Mouse (Mus musculus): ENCODE results near the gene Rsph9.

Gene Rsph9

DNA sequence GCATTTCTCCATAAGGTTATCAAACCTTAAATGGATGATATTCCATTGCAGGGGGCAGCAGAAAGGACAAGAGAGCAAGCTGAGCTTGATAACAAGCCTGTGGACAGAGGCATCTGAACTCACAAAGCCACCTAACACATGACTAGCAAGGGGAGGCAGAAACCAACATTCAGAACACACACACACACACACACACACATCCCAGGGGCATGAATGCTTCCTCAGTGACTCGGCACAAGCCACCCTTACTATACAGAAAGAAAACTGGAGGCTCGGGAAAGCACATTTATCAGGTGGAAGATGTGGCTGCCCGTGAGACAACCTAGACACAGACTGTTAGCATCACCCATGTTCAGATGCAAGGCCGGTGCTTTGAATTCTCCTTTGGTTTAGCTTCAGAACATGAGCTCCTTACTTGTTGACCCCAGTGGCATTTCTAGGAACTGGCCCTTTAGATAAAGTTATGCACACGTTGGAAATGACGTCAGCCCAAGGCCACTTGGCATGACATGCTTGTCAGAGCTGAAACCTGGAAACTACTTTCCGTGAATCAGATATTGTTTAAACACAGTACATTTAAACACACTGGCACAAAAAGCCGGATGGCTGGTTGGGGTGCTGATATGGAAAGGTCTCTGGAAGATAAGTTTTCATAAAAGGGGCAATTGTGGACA lies 5.3 kb downstream of the Rsph9 start:
- no peak for DNase-seq

DNA sequence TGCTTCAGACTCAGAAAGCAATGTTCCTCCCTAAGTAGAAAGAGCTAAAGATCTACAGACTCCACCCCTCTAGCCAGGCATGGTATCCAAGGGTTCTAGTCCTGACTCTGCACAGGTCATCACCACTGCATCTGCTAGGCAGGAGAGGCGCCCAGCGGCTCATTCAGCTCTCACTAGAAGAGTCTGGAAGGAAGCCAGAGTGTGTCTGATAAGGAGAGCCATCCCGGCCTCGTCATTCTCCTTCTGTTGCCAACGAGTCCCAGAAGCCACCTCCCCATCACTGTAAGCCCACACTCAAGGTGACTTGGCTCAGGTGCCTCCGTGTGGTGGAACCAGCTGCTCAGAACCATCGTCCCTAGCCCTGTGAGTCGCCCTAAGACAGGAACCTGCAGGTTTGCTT lies 11.2 kb downstream of the Rsph9 start:
- DNase-seq = no peak

DNA sequence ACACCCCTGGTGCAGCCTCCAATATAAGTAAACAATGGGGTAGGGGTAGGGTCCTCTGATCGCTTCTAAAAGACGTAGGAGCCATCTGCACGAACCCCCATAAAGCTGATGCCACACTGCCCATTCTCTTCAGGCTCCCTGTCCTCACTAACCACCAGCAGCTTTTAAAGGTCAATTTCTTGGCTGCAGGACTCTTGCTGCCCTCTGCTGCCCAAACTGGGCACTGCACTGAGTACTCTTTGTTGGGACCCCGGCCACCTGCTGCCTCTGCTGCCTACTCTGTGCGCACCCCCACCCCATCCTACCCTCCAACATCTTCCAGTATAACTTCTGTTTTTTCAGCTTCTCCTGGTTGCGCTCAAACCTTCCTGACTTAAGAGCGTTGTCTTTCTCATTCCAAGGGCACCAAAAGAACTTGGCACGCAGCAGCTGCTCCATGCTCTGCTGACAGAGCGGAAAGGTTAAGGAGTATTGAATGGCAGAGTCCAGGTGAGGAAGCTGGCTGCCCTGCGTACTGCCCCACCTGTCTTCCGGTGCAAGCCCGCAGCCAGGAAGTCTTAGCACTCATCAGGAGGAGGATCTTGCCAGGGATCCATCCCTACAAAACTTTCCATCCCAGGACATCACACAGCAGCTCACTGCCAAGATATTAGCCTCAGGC lies 11.8 kb downstream of the Rsph9 start:
- peak; percentile 83 to 88 for DNase-seq

DNA sequence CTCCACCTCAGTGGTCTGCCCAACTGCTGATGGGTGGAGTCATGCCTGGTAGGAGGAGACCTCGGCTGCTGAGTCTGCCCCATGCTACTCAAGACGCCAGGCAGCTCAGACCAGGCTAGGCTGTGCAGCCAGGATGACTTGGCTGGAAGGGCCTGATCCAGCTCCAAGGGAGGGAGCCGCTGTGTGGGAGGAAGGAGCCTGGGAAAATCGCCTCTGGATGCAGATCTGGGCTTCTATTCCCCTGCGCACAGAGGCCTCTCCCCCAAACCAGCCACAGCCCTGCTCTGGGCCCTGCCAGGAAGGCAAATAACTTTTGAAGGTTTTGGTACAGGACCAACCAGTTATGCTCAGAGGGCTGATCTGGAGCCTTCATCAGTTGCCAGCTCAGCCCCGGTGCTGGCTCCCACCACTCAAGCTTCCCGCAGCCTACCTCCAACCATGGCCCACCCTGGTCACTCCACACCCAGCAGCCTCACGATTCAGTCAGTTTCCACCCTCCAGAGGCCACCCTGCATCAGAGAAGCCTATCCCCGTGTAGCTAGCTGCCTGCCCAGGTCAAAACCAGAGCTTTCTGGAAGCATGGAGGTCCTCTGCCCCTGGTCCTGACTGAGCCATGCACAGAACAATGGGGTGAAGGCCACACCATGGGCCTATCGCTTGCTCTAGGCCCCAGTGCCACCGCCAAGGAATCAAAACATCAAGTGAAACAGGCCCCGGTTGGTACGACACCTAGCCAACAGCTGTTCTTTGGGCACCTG lies 14.1 kb downstream of the Rsph9 start:
- DNase-seq = no peak

DNA sequence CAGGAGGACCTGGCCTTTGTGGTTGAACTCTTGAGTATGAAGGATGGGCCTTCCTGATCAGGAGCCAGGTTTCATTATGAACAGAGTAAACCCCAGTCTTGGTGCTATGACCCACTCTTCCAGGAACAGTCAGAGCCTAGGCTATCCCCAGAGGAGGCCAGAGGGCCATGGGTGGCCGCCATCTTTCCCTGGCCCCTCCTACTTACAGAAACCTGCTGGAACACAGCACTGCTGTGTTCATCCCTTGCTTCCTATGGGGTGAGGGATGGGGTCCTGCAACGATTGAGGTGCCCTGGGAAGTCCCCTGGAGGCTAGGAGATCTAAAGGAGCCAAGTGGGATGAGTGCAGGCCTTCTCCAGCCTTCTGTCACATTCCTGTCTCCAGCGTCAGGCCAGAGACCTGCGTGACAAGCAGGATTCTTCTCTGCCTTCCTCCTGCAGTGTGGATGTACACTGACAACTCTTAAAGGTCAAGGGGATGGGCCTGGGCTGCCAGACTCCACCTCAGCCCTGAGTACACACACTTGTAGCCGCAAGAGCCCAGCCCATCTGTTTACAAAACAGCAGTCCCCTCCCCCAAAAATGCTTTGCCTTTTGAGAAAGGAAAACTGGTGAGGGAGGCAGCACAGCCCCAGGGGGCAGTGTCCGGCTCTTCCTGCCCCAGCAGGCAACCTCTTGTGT lies 16.1 kb downstream of the Rsph9 start:
- DNase-seq = no peak

DNA sequence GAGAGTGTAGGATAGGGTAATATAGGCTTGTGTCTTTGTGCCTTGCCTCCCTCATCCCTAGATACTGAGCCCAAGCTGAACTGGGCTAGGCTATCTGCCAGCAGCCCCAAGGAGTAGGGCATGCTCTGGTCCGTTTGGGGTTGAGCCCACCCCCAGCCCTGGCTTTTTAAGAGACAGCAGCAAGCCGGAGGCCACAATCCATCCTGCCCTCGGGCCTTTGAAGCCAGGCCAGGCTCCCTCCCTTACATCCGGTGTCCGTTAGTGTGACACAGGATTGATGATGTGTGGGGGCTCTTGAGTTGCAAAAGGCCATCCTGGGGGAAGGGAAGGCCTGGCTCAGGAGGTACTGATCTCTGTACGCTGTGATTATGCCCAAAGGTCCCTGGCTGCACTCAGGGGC lies 17.4 kb downstream of the Rsph9 start:
- peak; percentile 35 to 52 for DNase-seq

DNA sequence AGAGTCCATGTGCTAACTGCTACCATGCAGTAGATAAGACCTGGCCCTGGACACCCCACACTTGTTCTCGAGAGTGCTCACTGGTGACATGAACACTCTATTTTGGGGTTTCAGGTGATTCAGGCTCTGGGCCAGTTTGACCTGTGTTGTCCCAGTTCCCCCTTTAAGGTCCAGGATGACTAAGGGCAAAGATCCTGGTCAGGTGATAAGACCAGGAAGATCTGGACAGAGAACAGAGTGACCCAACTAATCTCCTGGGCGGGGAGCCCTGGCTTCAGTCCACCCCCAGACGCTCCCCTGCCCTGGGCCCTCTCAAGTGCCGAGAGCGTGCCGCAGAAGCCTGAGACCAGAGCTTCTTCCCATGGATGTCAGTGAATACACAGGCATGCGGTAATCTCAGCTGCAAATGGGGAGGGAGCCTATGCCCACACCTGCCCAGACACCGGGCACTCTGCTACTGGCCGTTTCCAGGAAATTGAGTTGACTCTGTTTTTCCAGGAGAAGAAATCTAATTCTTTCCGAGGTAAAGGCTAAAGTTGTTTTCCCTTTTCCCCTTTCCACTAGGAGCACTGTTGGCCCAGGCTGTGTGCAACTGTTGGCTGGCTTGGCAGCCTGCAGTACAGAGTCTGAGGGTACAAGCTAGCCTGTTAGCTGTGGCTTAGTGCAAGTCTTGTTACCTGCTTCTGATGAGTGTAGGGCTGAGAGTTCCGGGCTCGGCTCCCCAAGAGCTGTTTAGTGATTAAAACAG lies 19.9 kb downstream of the Rsph9 start:
- no peak for DNase-seq

DNA sequence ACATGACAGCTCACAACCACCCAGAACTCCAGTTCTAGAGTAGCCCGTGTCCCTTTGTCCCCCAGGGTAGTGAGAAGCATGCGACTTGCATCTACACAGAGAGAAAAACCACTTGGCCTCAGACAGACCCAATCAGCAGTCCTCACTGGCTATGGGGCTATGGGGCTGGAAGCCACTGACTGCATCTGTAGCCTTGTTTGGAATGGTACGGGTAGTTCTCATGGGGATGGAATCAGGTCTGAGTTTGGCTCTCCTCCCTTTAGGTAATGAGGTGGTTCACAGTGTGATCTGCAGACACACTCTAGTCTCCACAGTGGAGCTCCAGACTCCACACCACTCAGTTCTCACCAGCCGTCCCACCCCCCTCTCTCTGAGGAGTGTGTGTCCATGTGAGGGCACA lies 20.7 kb downstream of the Rsph9 start:
- no peak for DNase-seq

DNA sequence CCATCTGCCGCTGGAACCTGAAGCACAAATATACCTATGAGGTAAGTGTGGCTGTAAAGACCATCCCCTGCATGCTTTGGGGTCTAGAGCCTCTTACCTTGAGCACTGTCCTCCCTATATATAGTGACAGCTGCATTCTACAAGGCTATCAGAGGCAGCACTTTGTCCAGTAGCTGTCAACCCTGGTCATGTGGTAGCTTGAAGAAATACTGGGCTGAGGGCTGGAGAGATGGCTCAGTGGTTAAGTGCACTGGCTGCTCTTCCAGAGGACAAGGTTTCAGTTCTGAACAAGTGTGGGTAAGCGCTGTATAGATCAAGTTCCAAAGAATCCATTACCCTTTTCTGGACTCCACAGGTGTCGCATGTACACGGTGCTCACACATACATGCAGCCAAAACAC lies 21.2 kb downstream of the Rsph9 start:
- DNase-seq = no peak

DNA sequence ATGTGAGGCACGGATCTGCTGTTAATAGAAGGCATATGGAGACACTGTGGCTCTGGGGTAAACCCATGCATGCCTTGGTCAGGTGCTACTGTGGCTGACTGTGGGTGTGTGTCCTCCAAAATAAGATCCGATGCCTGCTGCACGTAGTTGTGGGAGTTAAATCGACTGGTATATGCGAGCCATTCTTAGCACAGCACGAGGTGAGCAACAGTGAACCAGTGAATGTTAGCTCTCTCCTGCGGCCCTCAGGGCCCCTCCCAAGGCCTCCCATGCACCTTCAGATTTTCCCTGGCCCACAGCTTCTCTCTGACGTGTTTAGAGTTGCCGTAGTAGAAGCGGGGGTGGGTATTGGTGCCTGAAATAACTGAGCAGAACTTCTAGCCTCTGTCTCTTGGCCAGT lies 24.4 kb downstream of the Rsph9 start:
- no peak for DNase-seq

DNA sequence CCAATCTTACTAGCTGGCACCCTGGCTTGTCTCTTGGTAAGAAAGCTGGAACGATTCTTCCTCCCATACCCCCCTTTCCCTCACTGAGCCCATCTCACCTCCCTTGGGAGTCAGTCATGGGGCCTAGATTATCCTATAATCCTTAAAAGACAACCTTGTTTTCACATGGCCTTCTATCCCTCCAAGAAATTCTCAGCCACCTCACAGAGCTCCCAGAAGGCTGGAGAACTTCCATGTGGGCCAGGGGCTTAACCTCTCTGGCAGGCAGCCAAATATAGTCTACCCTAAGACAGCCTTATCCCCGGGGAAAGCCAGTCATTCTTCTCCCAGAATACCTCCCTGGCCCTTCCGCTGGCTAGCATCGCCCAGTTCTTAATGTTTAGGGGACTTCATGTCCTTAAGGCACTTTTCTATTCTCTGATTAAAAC lies 25.6 kb downstream of the Rsph9 start:
- DNase-seq = no peak

DNA sequence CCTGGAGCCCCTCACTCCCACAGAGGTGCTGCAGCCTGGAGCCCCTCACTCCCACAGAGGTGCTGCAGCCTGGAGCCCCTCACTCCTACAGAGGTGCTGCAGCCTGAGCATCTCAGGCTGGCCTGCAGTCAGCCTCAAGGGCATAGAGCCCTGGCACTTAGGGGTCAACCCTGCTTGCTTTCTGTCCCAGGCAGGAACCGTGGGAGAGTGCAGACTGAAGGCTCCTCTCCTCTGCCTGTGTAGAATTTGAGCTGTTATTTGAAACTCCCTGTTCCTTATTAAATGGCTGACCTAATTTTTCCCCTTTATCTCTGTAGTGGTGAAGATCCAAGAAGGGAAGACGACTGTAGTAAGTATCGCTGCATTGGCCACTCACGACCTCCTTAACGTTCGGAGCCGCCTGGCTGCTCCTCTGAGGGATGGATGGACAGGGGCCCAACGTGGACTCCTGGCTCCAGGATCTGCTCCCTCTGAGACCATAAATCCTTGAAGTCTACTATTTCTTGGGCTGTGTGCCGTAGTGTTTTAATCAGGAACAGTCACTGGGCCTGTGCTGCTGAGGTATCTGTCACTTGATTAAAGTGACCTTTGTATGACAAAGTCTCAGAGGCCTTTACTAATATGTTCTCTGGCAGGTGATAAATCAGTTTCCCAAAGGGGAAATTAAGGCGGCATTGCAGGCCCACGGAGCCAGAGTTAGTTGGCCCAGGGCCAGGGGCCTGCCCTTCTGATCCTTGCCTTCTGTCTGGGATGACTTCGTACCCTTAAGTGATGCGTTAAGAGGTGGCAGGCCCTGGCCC lies 26.2 kb downstream of the Rsph9 start:
- no peak for DNase-seq

DNA sequence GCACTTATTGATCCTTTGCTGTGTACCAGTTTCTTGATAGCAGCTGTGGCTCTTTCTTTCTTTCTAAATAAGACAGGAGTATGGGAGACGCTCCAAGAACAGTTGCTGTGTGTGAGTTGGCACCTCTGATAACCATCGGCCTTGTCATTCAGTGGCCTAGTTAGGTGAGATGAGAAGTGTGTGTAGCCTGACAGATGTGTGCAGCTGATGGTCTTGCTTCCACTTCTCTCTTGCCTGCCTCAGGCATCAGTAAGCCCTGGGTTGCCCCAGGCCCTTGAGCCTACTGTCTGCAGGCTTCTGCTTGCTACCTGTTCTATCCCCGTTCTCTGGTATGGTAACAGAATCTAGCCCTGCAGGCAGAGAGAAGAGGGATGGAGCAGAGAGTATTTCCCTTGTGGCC lies 27.1 kb downstream of the Rsph9 start:
- DNase-seq = no peak

DNA sequence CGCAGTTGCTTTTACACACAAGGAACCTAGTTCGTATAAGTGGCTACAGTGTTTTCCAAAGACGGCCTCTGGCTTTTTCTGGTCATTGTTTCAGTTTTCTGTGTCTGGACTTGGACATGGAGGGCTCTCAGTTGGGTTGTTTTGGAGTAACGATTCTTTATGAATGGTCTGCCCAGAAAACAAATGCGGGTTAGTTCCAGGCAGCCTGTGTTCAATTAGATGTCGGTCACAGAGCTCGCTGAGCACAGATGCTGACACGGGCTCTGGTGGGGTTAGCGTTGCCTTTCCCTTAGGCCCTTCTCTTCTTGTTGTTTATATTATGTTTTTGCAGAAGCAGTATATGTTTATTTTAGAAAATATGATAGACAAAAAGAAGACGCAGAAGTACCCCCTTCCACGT lies 27.9 kb downstream of the Rsph9 start:
- DNase-seq = no peak

DNA sequence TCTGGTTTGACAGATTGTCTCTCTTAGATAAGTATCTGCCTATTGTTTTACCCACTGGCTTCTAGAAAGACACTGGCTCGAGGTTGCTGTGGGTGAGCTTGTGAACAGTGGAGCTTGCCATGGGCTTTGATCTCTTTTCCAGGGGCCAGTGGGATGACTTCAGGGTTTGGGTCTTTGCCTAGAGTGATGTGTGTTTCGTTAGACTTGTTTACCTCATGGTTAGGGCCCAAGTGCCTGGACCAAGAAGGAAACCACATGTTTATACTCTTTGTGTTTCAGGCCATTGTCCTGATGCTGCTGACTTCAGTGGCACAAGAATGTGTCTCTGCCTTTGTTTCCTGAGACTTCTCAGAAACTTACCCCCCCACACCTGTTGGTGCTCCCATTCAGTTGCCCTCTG lies 28.5 kb downstream of the Rsph9 start:
- DNase-seq = no peak

DNA sequence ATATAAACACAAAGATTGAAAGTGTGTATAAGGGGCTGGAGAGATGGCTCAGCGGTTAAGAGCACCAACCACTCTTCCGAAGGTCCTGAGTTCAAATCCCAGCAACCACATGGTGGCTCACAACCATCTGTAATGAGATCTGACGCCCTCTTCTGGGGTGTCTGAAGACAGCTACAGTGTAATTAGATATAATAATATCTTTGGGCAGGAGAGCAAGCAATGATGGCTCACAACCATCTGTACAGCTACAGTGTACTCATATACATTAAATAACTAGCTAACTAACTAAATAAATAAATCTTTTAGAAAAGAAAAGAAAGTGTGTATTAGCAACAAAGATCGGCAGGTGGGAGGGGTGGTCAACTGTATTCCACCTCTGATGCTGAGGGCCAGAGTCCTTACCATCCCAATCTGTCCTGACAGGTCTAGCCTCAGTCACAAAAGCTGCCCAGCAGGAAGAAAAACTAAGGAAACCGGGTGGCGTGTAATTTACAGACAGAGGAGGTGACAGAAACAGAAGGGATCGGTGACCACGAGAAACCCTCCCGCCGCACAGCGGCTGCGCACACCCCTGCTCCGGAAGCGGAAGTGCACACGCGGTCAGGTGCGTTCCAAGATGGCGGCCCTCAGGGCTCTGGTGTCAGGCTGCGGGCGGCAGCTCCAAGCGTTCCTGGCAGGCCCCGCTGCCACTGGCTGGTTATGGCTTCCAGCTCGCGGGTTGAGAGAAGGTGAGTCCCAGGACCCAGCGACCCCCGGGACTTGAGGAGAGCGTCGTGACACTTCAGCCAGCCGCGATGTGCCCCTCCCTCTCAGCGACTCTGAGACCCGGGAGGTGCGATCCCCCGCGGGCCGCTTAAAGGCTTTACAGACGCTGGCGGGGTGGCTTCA lies 33.4 kb downstream of the Rsph9 start, which contains the start of gene Mrps18a:
Mrps18a (plus strand) TSS at position 585 of the 888 bp plus-strand sequence.
- DNase-seq = peak; percentile 87 to 92

DNA sequence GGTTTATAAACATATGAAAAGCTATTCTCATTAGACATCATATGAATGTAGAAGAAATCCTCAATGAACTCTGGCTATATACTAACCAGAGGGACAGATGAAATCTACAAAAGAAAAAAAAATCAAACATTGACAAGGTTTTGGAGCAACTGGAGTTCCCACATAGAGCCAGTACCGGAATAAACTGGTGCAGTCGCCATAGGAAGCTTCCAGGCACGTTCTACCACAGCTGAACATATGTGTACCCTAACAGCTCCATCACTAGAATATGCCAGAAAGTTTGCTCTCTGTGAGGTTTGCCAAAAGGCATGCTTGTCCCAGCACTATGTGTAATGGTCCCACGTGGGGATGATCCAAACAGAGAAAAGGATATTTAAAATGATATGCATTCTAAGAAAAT lies 35.7 kb downstream of the Rsph9 start:
- no peak for DNase-seq

DNA sequence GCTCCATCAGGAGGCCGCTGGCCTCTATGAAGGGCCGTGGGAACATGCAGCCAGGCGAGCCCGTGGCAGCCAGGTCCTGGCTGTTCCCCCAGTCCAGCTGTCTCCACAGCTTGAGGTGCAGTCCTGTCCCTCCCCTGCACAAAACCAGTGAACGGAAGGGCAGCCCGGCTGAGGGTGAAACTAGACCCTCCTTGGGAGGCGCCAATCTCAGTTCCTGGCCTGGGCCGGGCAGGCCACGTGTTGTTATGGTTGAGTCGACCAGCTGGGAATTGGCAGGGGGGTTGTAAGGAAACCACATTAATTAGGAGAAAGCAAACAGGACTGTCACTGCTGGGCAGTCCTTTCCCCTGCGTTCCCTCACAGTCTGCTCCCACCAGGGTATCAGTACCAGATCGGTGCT lies 39.5 kb downstream of the Rsph9 start:
- DNase-seq = peak; percentile 24 to 65

DNA sequence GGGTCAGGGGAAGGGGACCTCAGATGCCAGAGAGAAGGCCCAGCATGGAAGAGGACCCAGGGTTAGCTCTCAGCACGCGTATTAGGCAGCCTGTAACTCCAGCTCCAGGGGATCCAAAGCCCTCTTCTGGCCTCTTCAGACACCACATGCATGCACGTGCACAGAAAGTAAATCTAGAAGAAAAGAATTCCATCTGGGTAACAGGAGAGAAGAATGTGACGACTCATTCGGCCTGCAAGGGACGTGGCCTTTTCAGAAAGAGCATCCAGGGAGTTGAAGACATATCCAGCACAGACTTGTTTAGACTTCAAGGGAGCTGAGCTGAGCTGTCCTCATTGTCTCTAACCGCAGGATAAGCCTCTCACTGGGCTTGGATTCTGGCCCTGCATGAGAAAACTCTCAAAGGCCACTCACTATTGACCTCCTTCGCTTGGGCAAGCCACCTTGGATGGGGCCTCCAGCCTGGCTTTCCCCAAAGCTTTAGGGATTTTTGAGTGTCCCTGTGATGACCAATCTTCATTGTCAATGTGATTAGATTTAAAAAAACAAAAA lies 41.3 kb downstream of the Rsph9 start:
- no peak for DNase-seq

DNA sequence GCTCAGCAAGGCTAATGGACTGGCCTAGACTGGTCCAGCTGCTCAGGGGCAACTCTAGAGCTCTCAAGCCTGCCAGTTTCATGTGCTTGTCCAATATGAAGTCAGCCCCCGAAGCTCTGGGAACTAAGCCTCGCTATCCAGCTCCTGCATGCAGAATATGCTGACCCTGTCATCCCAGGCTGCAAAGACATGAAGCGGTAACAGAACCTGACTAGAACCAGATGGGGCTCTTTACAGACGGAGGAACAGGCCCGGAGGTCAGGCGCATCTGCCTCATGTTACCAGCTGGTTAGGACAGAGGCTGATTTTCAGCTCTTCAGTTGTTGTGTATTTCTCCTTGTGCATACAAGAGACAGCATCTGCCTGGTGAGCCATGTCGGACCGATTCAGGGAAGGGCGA lies 42.1 kb downstream of the Rsph9 start:
- no peak for DNase-seq

Measured in kidney, postnatal 25 days (tissue).